Mouse (Mus musculus): ENCODE results near the gene Hoxc12.

Hoxc12 gene

GRCm38 (mm10) chr15:102965892-102966775 lies 29.6 kb downstream of the Hoxc12 start:
- DNase-seq, result peak; percentile 72

- no peak for DNase-seq
Measured at GRCm38 (mm10) chr15:102966776-102967311, 30.3 kb downstream of the Hoxc12 start, which contains the start of gene Hoxc10. Hoxc10 (plus strand) TSS chr15:102966796.

GRCm38 (mm10) chr15:102967312-102967510 lies 30.7 kb downstream of the Hoxc12 start, which contains the start of gene Hoxc5:
Hoxc5 (plus strand) TSS chr15:102967443.
- DNase-seq, result no peak

GRCm38 (mm10) chr15:102967511-102968397 lies 31.2 kb downstream of the Hoxc12 start:
- DNase-seq, result no peak

GRCm38 (mm10) chr15:102969296-102969695 lies 32.7 kb downstream of the Hoxc12 start:
- DNase-seq, result no peak

- no peak for DNase-seq
Measured at GRCm38 (mm10) chr15:102970740-102971139, 34.2 kb downstream of the Hoxc12 start.

GRCm38 (mm10) chr15:102972254-102972653 lies 35.7 kb downstream of the Hoxc12 start:
- DNase-seq, result no peak

GRCm38 (mm10) chr15:102972753-102973152 lies 36.2 kb downstream of the Hoxc12 start:
- no peak for DNase-seq

GRCm38 (mm10) chr15:102975034-102975433 lies 38.5 kb downstream of the Hoxc12 start:
- DNase-seq, result no peak

- DNase-seq, result no peak
Measured at GRCm38 (mm10) chr15:102975688-102976111, 39.1 kb downstream of the Hoxc12 start.

GRCm38 (mm10) chr15:102976171-102976570 lies 39.6 kb downstream of the Hoxc12 start, which contains the start of gene Hoxc9:
Hoxc9 (plus strand) TSS chr15:102976439.
- no peak for DNase-seq

- DNase-seq, result no peak
Measured at GRCm38 (mm10) chr15:102976631-102977422, 40.3 kb downstream of the Hoxc12 start.

GRCm38 (mm10) chr15:102977423-102977974 lies 40.9 kb downstream of the Hoxc12 start:
- DNase-seq, result no peak

- no peak for DNase-seq
Measured at GRCm38 (mm10) chr15:102978615-102979515, 42.3 kb downstream of the Hoxc12 start.

GRCm38 (mm10) chr15:102979936-102980335 lies 43.4 kb downstream of the Hoxc12 start:
- DNase-seq, result no peak

GRCm38 (mm10) chr15:102980352-102980751 lies 43.8 kb downstream of the Hoxc12 start:
- DNase-seq, result no peak

- no peak for DNase-seq
Measured at GRCm38 (mm10) chr15:102980912-102981311, 44.4 kb downstream of the Hoxc12 start.

- DNase-seq, result no peak
Measured at GRCm38 (mm10) chr15:102981379-102982288, 45.1 kb downstream of the Hoxc12 start.

GRCm38 (mm10) chr15:102983716-102984115 lies 47.2 kb downstream of the Hoxc12 start:
- no peak for DNase-seq

- no peak for DNase-seq
Measured at GRCm38 (mm10) chr15:102984521-102984920, 48.0 kb downstream of the Hoxc12 start.

Data from lung, postnatal 36 days (tissue).